Mouse (Mus musculus) myocyte (in vitro differentiated cells): Measurements from ENCODE around the gene Samd4b. TPM values are rescaled to one million over a fixed set of nuclear protein-coding genes. Genes with fewer than 3 reads are reported as not detected.

Source experiments
- H3K27me3 ChIP-seq: one replicate; pipeline ENCODE4 v1.6.1; 2011; ENCODE audit not compliant: control insufficient read depth, insufficient read depth, insufficient read length
- H3K36me3 ChIP-seq: one replicate; pipeline ENCODE4 v1.6.1; 2011; ENCODE audit not compliant: control insufficient read depth, insufficient read depth
- H3K4me2 ChIP-seq: one replicate; pipeline ENCODE4 v1.6.1; 2011; ENCODE audit warnings: low read depth, control low read depth
- H3K4me3 ChIP-seq: one replicate; pipeline ENCODE4 v1.5.1; 2011; ENCODE audit warnings: mild to moderate bottlenecking, control low read depth, moderate library complexity
- H3K79me2 ChIP-seq: one replicate; pipeline ENCODE4 v1.6.1; 2011; ENCODE audit not compliant: control insufficient read depth, insufficient read depth
- H3ac ChIP-seq: one replicate; pipeline ENCODE4 v1.6.1; 2011; ENCODE audit not compliant: control insufficient read depth, insufficient read length
- CEBPB ChIP-seq: IDR thresholded peaks from 2 replicates; pipeline ENCODE4 v1.6.1; 2011; ENCODE audit warnings: mild to moderate bottlenecking, moderate library complexity; ENCODE audit not compliant: poor library complexity, insufficient read depth, severe bottlenecking
- E2F4 ChIP-seq: IDR thresholded peaks from one replicate; pipeline ENCODE4 v1.6.1; 2011; ENCODE audit warnings: mild to moderate bottlenecking, control low read depth, moderate library complexity; ENCODE audit not compliant: insufficient read depth
- MAX ChIP-seq: IDR thresholded peaks from one replicate; pipeline ENCODE4 v1.6.1; 2011; ENCODE audit warnings: low read depth, mild to moderate bottlenecking, control low read depth
- MYOD1 ChIP-seq, 3 experiments: IDR thresholded peaks; one replicate each; pipeline ENCODE4 v1.6.1; 2011; ENCODE audit warnings: control low read depth in 2 of 3, low read depth in 2 of 3, mild to moderate bottlenecking in 2 of 3, moderate library complexity in 1 of 3; ENCODE audit not compliant: insufficient read length in 2 of 3, control insufficient read depth in 1 of 3
- MYOG ChIP-seq, 3 experiments: IDR thresholded peaks; one replicate each; pipeline ENCODE4 v1.6.1; 2011; ENCODE audit warnings: control low read depth in 2 of 3, low read depth in 2 of 3, mild to moderate bottlenecking in 2 of 3; ENCODE audit not compliant: insufficient read length in 2 of 3, control insufficient read depth in 1 of 3, insufficient read depth in 1 of 3
- POLR2A ChIP-seq: IDR thresholded peaks from one replicate; pipeline ENCODE4 v1.6.1; 2011; ENCODE audit warnings: low read depth, mild to moderate bottlenecking, control low read depth, moderate library complexity; ENCODE audit not compliant: insufficient read length
- POLR2AphosphoS2 ChIP-seq: IDR thresholded peaks from one replicate; pipeline ENCODE4 v1.6.1; 2011; ENCODE audit warnings: low read depth, control low read depth; ENCODE audit not compliant: insufficient read length
- REST ChIP-seq: IDR thresholded peaks from one replicate; pipeline ENCODE4 v1.6.1; 2011; ENCODE audit warnings: mild to moderate bottlenecking, control low read depth, moderate library complexity; ENCODE audit not compliant: insufficient read depth, insufficient read length
- SRF ChIP-seq: IDR thresholded peaks from one replicate; pipeline ENCODE4 v1.6.1; 2011; ENCODE audit warnings: low read depth; ENCODE audit not compliant: control insufficient read depth, insufficient read length
- TCF12 ChIP-seq: IDR thresholded peaks from one replicate; pipeline ENCODE4 v1.6.1; 2011; ENCODE audit warnings: mild to moderate bottlenecking, control low read depth; ENCODE audit not compliant: poor library complexity, insufficient read depth, severe bottlenecking
- TCF3 ChIP-seq: IDR thresholded peaks from one replicate; pipeline ENCODE4 v1.6.1; 2011; ENCODE audit warnings: low read depth, control low read depth; ENCODE audit not compliant: insufficient read length
- USF1 ChIP-seq: IDR thresholded peaks from one replicate; pipeline ENCODE4 v1.6.1; 2011; ENCODE audit warnings: low read depth, mild to moderate bottlenecking, control low read depth, moderate library complexity
- polyA plus RNA-seq: library from polyadenylated mRNA; unstranded; fragments of >200 nt; fragmentation: generic; extraction: Trizol; gene quantifications from one replicate; pipeline ENCODE4 v1.2.1, GENCODE M21; 2012; ENCODE audit warnings: missing spikeins

Samd4b gene
- polyA plus RNA-seq, 1 experiment, result 29.4 TPM

GRCm38 (mm10) chr7:28436271-28436904, 161.6 kb downstream of the Samd4b start:
- Histone ChIP-seq H3K36me3 (peaks cover 8% of the 10 kb centered on the region), H3K4me3 (peak overlapping the region; percentile 43), H3K27me3 (no peaks in the 10 kb centered on the region), H3ac (peak overlapping the region; percentile 59), H3K4me2 (peak overlapping the region; percentile 92), H3K79me2 (peaks cover 39% of the 10 kb centered on the region)
- TF ChIP-seq MYOG (IDR thresholded peaks at IDR 0.05; ENCODE audit: control insufficient read depth in 1 of 3, insufficient read depth in 1 of 3, insufficient read length in 2 of 3, low read depth in 2 of 3) (no peak), SRF (peak; percentile 10), POLR2A (peak; percentile 50), POLR2AphosphoS2 (peak; percentile 16), TCF3 (no peak), E2F4 (no peak), CEBPB (no peak)

GRCm38 (mm10) chr7:28435660-28436259, 162.2 kb downstream of the Samd4b start:
- Histone ChIP-seq H3K4me2 (peak overlapping the region; percentile 76), H3ac (peak overlapping the region; percentile 59), H3K4me3 (peak overlapping the region; percentile 43), H3K79me2 (peaks cover 44% of the 10 kb centered on the region), H3K27me3 (no peaks in the 10 kb centered on the region), H3K36me3 (peaks cover 8% of the 10 kb centered on the region)
- TF ChIP-seq MYOG (IDR thresholded peaks at IDR 0.05; ENCODE audit: control insufficient read depth in 1 of 3, insufficient read depth in 1 of 3, insufficient read length in 2 of 3, low read depth in 2 of 3) (no peak), CEBPB (no peak), TCF12 (no peak), MYOD1 (IDR thresholded peaks at IDR 0.05; ENCODE audit: control insufficient read depth in 1 of 3, insufficient read length in 2 of 3, low read depth in 2 of 3) (no peak), SRF (no peak), POLR2A (no peak), POLR2AphosphoS2 (no peak), TCF3 (no peak), USF1 (no peak), REST (no peak), E2F4 (no peak), MAX (no peak)

DNA sequence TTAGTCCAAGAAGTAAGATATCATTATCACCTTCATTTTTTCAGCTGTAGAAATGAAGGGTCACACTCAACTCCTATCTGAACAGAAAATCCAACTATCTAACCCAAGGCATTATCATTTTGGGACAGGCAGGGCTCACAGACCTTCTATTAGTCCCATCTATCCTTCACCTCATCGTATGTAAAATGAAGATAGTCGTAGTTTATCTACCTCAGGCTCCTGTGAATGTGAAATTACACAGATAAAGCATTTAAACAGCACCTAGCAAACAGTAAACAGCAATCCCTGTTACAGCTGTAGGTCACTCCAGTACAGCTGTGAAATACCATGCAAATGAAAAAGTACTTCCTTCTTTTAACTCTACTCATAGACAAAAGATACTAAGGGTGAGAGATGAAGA, 165.7 kb downstream of the Samd4b start:
- no peak for TF ChIP-seq TCF3

GRCm38 (mm10) chr7:28430512-28430911, 167.4 kb downstream of the Samd4b start:
- H3K4me3 ChIP-seq, result no peak overlapping the region
- TF ChIP-seq POLR2AphosphoS2, result no peak
- no peak for TF ChIP-seq MAX
- TF ChIP-seq POLR2A, result no peak
- no peak for TF ChIP-seq MYOG (IDR thresholded peaks at IDR 0.05; ENCODE audit: control insufficient read depth in 1 of 3, insufficient read depth in 1 of 3, insufficient read length in 2 of 3, low read depth in 2 of 3)
- TF ChIP-seq SRF, result no peak
- no peak for TF ChIP-seq E2F4
- TF ChIP-seq REST, result no peak
- no peak for TF ChIP-seq TCF3
- no peak for TF ChIP-seq MYOD1 (IDR thresholded peaks at IDR 0.05; ENCODE audit: control insufficient read depth in 1 of 3, insufficient read length in 2 of 3, low read depth in 2 of 3)
- TF ChIP-seq TCF12, result no peak
- TF ChIP-seq USF1, result no peak
- no peak for TF ChIP-seq CEBPB
- no peak overlapping the region for H3K4me2 ChIP-seq
- H3K79me2 ChIP-seq, result peaks cover 90% of the 10 kb centered on the region
- peaks cover 8% of the 10 kb centered on the region for H3K36me3 ChIP-seq
- no peaks in the 10 kb centered on the region for H3K27me3 ChIP-seq
- H3ac ChIP-seq, result no peak overlapping the region

More for the DNA sequence above, 165.7 kb downstream of the Samd4b start:
- Histone ChIP-seq H3K4me3 (no peak overlapping the region), H3K4me2 (no peak overlapping the region), H3ac (no peak overlapping the region), H3K79me2 (peaks cover 76% of the 10 kb centered on the region), H3K36me3 (peaks cover 8% of the 10 kb centered on the region), H3K27me3 (no peaks in the 10 kb centered on the region)

DNA sequence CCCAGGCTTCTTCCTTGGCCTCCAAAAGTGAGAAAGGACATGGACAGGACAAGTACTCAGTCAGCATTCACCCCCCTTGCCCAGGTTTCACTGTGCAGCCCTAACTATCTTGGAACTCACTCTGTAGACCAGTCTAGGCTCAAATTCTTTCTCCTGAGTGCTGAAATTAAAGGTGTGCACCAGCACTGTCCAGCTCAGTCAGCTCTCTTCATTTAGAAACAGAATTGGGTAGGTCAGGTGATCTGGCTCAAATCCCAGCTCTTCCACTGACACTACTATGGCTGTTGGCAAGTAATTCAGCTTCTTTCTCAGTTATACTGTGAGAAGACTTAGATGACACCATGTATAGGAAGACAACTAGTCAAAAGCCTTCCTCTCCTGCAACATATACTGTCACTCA, 170.2 kb downstream of the Samd4b start:
- Histone ChIP-seq H3K4me3 (no peak overlapping the region), H3K4me2 (no peak overlapping the region), H3K79me2 (peaks cover 70% of the 10 kb centered on the region), H3ac (no peak overlapping the region), H3K36me3 (peaks cover 4% of the 10 kb centered on the region), H3K27me3 (no peaks in the 10 kb centered on the region)
- TF ChIP-seq MAX (no peak), POLR2A (no peak), CEBPB (no peak), E2F4 (no peak), SRF (no peak), TCF12 (no peak), MYOG (IDR thresholded peaks at IDR 0.05; ENCODE audit: control insufficient read depth in 1 of 3, insufficient read depth in 1 of 3, insufficient read length in 2 of 3, low read depth in 2 of 3) (no peak), MYOD1 (IDR thresholded peaks at IDR 0.05; ENCODE audit: control insufficient read depth in 1 of 3, insufficient read length in 2 of 3, low read depth in 2 of 3) (no peak), TCF3 (no peak)
